Mouse (Mus musculus) embryo, embryonic 10.5 days (tissue): ENCODE measurements around the gene Hoga1.
A peak's percentile ranks its signal among the peaks of the same experiment; 100 is the strongest.
"Not testable (repeated sequence)": the region's sequence is repeated elsewhere in the genome, so short reads cannot be mapped to it uniquely, and the experiment has no call there.

Experiments
- DNase-seq: peaks from one replicate; pipeline ENCODE4 v3.0.0-alpha.2; 2015; ENCODE audit warnings: low spot score

Hoga1 gene

DNA sequence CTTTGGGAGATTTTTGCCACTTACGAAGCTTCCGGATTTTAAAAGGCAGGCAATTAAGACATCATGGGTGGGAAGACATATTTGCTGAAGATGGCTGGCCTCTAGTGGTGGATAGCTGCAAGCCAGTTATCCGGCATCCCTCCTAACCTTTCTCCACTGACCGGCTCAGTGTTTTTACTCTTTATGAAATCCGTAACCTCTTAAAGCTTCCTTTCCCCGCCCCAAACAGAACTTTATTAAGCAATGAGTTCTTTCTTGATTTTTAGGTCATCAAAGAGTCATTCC is 23.8 kb downstream of the Hoga1 start:
- peak; percentile 36 for DNase-seq

DNA sequence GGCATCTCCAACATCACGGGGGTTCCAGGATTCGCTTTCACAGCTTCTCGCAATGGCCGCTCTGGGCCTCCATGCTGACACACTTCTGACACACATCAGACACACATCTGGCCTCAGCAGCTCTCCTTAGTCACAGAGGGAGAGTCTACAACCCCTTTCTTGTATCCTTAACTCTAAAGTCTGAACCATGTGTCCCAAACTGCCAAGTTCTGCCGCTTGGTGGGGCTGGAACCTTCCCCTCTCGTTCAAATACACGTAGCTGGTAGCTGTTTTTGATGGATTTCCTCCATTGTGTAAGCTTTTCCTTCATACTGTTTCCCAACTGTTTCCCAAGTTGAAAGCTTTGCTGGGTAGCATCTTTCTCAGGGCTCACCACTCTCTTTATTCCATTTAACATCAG is 25.8 kb downstream of the Hoga1 start:
- DNase-seq = no peak

DNA sequence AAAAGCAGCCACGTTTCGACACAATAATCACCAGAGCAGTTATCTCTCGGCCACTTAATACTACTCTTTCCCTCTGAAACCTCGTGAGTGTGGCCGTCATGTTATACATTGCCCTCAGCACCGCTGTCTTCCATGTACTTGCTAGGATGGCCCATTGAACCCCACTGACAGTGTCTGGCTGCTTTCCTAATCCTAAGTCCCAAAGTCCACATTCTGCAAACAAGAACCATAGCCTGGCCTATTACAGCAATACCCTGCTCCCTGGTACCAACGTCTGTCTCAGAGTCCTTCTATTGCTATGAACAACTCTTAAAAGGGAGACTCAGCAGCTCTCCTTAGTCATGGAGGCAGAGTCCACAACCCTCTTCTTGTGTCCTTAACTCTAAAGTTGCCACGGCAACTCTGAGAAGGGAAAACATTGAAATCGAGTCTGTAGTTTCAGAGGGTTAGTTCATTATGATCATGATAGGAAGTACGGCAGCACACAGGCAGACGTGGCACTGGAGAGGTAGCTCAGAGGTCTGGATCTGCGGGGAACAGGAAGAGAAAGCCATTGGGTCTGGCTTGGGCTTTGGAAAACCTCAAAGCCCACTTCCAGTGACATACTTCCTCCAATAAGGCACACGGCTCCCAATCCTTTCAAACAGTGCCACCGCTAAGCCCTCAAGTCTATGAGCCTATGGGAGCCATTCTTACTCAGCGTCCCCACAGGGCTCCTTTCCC is 26.6 kb downstream of the Hoga1 start:
- DNase-seq = no peak

DNA sequence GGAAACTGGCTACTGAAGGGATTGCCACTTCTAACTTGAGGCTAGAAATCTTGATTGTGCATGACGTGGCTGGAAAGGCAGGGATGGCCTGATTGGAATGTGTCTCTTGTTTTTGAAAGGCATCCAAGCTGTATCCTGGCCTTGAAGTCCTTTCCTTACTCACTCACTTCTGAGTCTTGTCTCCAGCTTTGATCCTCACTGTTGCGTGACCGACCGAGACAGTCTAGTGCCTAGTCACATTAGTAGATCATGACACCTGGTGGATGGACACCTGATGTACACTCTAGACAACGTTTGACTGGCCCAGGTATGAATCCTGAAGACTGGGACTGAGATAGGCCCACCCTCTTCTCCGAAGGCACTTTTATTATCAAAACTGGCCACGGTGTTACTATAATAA is 27.4 kb downstream of the Hoga1 start:
- no peak for DNase-seq

DNA sequence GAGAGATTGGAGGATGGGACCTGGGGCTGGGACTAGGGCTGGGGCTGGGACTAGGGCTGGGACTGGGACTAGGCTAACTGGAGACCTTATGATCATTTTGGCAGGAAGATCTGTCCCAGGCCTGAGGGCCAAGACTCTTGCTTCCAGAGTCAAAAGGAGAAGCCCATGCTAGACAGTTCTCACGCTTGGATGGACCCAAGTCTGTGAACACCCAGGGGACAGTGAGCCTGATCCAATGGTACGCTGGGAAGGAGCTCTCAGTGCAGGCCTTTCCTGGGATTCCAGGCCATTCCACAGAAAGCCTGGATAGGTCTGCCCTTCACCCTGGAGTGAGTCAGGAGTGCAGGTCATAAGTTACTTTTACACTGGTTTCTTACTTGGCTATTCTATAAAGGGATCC is 29.6 kb downstream of the Hoga1 start:
- DNase-seq = no peak

DNA sequence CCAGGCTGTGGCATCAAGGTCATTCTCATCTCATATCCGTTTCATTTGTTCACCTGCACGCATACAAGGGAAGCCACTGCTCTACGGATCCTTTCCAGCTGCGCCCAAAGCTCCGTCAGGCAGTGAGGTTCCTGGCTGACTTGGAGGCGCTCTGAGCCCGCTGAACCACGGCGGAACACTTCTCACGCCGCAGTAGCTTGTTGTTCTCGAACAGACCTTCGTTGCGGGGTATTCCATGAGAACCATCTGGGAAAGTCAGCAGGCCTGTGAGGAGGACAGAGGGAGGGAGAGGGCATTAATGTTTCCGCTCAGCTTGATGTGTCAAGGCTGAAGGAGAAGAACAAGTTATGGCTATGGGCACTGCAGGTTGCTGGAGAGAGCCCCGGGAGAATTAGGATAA is 30.6 kb downstream of the Hoga1 start:
- DNase-seq = no peak

DNA sequence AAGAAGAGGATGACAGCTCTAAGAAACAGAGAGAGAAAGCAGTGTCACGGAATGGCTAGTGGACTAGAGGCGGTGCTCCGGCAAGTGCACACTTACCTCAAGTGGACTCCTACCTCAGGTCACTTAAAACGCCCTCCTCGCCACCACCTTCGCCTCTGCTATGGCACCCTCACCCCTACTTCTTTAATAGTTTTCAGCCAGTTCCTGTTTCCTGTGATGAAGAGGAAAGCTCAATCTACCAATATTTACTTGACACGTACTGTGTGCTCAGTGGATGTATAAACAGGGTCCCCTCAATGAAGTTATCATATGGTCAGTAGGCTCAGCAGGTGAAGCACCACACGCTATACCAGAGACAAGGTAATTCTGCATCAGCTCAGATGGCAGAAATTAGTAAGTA is 33.2 kb downstream of the Hoga1 start:
- DNase-seq = no peak

DNA sequence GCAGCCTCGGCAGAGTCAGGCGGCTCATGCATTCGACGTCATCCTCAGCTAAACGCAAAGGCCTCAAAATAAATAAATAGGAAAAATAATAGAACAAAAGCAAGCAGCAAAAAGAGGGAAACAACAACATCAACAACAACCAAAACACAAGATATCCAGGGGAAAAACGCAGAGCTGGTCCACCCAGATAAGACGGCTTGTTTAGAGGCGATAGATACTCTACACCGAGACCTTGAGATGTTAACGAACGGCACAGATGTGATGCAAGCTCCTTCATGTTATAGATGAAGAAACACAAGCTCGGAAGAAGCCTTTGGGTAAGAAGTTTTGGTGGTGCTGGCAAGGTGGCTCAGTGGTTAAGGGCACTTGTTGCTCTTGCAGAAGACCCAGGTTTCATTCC is 33.6 kb downstream of the Hoga1 start:
- DNase-seq = no peak

DNA sequence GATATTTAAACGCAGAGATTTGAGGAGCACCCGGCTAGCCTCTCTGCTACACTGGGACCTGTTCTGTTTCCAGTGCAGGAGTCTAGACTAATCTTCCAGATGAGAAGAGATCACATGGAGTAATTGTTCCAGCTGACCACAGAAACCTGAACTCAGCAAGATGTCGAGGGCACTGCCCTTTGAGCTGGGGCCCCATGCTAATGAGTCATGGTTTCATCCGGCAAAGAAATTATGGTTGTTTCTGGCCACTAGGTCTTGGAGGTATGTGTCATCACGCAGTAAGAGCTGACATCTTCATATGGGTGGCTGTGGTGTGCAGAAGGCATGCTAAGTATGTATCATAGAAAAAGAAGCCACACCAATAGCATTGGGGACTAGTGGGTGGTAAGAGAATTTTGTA is 34.5 kb downstream of the Hoga1 start:
- DNase-seq = no peak

DNA sequence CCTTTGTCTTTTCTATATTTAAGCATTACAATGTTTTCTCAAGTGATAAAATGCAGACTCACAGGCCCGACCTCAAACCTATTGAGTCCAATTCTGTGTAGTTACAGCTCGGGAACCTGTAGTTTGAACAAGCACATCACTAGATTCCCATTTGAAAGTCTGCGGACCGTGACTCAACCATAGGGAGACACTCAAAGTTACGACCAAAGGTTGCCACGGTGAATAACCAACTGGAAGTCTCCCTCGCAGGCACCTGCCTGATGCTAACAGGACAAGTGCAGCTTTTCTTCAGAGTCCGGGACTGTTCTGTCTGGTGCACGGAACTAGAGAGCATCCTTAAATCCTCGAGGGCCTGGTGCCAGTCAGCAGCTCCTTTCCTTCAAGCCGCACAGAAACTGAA is 35.1 kb downstream of the Hoga1 start:
- DNase-seq = no peak

DNA sequence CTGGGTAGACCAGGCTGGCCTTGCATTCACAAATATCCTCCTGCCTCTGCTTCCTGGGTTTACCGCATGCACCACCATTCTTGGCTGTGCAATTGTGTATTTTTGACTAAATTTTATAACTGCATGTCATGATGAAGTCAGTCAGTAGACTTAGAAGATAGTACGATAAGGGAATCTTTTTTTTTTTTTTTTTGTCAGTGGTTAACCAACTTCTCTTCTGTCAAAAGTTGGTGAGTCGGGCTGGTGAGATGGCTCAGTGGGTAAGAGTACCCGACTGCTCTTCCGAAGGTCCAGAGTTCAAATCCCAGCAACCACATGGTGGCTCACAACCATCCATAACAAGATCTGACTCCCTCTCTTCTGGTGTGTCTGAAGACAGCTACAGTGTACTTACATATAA is 36.2 kb downstream of the Hoga1 start:
- not testable (repeated sequence) for DNase-seq

DNA sequence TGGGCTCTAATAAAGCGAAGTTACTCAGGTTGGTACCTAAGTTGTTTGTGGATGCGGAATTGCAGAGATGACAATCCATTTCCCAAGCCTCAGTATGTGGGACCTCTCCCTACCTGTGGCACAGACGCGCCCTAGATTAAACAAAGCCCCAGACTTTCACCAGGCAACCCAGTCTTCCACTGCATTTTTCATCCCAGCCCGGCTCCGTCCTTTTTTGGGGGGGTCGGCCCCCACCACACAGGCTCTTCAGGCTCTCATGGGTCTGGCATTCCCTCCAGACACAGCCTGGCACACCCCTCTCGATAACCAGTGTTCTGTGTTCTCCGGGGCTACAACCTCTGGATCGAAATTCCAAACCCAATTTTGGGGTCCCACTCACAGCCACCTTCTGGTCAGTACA is 40.3 kb downstream of the Hoga1 start:
- DNase-seq = no peak

DNA sequence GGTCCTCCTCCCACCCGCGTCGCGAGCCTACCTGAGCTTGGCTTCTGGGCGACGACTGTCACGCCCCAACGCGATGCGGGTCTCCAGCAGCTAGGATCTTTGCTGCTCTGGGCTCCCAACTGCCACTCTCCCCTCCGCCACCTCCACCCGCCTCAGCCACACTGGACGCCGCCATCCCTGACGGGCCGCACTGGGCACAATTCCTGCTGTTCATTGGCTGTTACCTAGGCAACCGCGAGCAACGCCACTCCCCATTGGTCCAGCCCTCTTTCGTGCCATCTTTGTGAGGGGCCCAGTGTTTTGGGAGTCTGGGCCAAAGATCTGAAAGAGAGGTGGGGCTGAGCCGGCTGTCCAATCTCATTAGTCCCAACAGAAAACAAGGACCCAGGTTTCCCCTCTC is 40.8 kb downstream of the Hoga1 start, which contains the start of gene Morn4:
Morn4 (minus strand) TSS at position 192 of the 400 bp plus-strand sequence.
- DNase-seq = peak; percentile 97

DNA sequence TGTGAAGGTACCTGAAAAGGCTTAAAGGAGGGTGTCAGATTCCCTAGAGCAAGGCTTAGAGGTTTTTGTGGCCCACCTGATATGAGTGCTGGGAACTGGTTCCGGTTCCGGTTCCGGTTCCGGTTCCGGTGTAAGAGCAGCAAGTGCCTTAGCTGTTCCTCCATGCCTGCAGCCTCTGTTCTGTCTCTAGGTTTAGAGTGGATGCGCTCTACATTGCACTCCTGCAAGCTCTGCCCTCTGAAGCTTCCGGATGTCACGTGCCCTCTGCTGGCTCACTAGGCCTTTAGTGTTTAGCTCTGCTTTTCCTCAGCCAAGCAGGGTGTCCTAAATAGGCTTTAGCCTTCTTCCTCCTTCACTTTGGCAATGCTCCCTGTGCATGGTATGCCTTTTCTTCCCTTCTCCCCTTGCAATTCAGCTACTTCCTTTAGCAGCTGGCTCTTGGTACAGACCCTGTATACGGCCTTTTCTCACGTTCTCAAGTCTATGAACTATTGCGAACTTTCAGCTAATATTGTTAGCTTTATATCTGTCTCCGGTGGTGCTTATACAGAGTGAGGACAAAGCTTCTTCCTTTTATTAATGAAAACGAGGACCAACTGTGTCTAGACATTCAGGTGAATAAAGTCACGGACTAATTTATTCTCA is 43.8 kb downstream of the Hoga1 start:
- DNase-seq = peak; percentile 76

DNA sequence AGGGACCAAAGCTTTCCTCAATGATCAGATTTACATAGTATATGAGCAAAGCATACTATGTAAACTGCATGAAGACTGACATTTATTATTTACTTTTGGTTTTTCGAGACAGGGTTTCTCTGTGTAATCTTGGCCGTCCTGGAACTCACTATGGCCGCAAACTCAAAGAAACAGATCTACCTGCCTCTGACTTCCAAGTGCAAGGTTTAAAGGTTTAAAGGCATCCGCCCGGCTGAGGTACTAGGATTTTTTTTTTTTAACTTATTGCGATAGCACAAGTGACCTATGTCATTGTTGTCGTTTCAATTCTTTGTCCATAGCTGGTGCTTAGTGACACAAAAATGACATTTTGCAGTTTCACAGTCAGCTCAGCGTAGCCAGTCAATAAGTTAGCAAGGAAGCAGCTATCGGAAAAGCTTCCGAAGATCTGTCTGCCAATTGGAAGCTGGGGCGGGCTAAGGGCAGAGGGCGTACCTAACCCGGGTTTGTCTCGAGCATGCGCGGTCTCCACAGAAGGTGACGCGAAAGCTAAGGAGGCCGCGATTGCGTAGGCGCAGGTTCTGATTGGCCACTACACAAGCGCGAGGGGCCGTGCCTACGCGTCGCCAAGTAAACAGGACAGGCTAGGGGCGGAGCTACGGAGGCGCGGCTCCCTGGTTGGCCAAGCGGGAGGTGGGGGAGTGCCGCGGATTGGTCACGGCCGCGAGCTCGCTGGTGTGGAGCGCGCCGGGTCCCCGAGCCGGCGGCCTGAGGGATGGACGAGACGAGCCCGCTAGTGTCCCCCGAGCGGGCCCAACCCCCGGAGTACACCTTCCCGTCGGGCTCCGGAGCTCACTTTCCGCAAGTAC is 44.6 kb downstream of the Hoga1 start, which contains the start of gene Pi4k2a:
Pi4k2a (plus strand) TSS at position 723 of the 848 bp plus-strand sequence.
- peak; percentile 100 for DNase-seq

DNA sequence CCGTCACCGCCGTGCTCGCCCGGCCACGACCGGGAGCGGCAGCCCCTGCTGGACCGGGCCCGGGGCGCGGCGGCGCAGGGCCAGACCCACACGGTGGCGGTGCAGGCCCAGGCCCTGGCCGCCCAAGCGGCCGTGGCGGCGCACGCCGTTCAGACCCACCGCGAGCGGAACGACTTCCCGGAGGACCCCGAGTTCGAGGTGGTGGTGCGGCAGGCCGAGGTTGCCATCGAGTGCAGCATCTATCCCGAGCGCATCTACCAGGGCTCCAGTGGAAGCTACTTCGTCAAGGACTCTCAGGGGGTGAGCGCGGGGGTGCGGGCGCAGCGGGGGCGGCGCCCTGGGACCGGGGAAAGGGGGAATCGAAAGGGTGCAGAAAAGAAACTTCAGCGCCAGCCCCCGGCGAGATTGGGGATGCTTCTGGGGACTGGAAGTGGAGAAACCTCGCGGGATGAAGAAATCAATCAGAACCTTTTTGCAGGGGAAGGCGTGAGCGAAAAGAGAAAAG is 45.3 kb downstream of the Hoga1 start:
- DNase-seq = peak; percentile 51

DNA sequence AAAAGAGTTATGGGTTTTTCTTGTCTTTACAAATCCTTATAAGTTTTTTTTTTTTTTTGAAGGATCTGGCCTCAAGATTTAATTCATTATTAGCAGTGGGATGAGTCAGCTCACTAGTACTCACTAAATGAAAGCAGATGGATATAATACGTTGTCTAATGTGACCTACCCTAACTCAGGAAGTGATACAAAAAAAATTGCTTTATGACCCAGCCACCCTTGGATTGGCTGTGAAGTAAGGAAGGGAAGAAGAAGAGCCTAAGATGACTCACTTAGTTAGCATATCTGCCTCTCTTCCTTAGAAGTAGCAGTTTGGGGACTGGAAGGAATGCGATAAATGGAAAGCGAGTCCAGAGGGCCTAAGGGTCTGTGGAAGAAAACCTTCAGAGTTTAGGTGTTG is 54.0 kb downstream of the Hoga1 start:
- no peak for DNase-seq

DNA sequence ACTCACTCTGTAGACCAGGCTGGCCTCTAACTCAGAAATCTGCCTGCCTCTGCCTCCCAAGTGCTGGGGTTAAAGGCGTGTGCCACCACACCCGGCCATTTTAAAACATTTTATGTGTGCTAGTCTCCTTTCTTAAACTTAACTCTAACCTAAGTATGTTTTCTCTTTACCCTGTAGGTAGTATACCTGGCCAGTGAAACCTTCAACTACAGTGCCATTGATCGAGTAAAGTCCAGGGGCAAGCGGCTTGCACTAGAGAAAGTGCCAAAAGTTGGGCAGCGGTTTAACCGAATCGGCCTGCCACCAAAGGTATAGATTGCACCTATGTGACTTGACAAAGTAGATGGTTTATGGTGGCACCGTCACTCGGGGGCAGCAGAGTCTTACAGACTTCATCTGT is 59.3 kb downstream of the Hoga1 start:
- no peak for DNase-seq

DNA sequence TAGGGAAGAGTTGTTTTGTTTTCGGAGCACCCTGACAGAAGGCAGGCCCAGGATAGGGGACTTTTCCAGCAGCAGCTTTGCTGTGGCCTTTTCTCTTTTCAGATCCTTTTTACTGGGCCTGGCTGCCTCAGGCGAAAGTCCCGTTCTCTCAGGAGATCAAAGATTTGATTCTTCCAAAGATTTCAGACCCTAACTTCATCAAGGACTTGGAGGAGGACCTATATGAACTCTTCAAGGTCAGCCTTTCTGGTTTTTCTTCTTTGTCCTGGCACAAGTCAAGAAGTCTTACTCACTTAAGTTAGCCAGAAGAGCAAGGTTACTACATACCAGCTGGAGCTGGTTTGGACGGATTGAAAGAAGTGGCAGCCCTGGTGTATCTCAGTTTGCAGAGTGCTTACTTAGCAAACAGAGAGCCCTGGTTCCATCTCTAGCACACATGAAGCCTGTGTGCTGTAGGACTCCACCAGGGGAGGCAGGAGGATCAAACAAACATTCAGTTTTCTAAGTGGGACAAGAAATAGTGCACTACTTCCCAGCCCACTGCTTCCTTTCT is 70.4 kb downstream of the Hoga1 start:
- DNase-seq = no peak

DNA sequence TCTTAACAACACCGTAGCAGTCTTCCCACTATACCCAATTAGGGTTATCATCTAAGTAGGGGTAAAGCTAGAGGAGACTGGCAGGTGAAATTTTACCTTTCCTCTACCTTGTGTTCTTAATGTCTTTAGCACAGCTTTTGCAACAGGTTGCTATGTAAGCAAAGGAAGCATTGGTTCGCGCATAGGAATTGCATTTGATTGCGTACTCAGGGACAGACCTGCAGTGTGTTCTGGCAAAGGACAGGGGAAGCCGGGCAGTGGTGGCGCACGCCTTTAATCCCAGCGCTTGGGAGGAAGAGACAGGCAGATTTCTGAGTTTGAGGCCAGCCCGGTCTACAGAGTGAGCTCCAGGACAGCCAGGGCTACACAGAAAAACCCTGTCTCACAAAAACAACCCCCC is 72.7 kb downstream of the Hoga1 start:
- DNase-seq = no peak

DNA sequence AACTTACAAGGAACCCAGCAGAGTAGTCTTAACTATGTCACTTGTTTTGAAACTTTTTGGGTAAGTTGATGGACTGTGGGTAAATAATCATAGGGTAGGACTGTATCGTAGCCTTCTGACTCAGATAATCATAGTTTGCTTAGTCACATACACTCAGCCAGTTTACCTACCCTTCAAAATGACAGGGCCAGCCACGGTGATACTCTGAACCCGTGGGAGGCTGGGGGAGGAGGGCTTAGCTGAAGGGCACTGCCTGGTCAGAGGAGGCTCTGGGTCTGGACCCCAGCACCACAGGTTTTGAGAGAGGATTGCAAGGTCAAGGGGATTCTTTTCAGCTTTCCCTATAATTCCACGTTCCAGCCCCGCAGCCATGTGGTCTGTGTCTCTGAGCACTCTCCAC is 73.2 kb downstream of the Hoga1 start:
- DNase-seq = no peak

DNA sequence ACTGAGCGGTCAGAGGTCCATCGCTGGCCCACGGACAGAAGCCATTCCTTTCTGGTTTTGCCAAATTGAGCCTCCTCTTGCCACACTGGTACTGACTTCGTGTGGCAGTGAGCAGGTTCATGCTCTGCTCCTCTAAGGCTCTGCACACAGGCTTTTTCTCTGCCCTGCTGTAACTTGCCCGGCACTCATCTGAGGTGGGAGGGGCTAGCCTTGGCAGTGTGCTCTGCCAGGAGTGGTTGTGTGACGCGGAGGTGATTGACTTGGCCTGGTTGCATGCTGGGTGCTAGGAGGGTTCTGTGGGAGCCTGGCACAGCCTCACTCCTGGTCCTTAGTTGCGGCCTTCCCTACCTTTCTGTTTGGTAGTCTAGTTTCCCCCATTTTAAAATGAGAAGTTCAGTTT is 75.0 kb downstream of the Hoga1 start:
- DNase-seq = no peak
